Mouse (Mus musculus) spleen, adult 12 weeks (tissue): Measurements from ENCODE around the gene Pou6f1.
"Not testable (repeated sequence)": the region's sequence is repeated elsewhere in the genome, so short reads cannot be mapped to it uniquely, and the experiment has no call there.

Source experiments
- DNase-seq: peaks from one replicate; pipeline ENCODE4 v3.0.0; 2022; ENCODE audit warnings: low spot score

The Pou6f1 gene

DNA sequence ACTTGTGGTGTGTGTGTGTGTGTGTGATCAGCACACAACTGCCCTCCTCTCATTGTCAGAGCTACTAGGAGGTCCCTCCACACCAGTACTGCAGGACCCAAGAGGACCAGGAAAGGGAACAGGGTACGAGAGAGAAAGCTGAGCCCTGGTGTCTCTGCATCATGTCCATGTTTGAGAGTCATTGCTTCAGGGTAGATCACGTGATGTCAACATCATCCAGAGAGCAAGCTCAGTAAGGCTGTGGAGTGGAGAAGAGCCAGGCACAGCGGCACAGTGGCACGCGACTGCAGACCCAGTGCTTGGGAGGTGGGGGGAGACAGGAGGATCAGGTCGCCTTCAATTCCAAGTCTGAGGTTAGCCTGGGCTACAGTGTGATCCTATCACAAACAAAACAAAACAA is 23.4 kb downstream of the Pou6f1 start:
- DNase-seq, result no peak

- DNase-seq, result no peak
These were observed 24.4 kb downstream of the Pou6f1 start for GRCm38 (mm10) chr15:100575366-100575765.

- no peak for DNase-seq
These were observed 25.4 kb downstream of the Pou6f1 start for GRCm38 (mm10) chr15:100574378-100574777.

DNA sequence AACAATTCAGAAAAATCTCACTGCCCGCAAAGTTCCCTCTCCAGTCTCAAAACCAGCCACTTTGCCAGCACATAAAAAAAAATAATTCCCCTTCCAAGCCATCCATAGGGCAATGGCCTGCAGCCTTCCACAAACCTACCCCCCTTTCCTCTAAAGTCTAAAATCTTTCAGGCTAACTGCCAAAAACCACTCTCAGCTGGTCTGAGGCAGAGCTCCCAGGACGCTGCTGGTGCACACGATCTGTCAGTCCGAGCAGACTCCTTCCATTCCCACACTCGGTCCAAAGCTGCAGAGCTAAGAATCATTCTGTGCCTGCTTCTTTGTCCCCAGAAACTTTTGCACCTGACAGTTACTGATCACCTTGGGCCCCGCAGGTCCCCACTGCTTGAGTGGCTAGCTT is 25.8 kb downstream of the Pou6f1 start:
- DNase-seq, result no peak

- no peak for DNase-seq
These were observed 30.5 kb downstream of the Pou6f1 start for GRCm38 (mm10) chr15:100569239-100569638.

DNA sequence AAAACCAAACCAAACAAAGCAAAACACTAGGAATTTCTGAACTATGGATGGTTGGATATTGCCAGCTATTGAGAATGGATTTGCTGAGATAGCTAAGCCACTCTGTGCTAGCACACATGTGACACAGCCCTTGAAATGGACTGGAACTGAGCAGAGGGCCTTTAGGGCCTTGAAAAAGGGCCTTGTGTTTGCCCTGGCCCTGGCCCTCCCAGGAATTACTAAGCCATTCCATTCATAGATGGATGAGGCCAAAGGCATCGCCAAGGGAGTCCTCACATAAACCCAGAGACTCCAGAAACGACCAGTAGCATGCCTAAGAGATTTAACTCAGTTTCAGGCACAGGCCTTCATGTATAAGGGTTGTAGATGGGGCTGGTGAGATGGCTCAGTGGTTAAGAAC is 33.3 kb downstream of the Pou6f1 start:
- no peak for DNase-seq

GRCm38 (mm10) chr15:100557705-100558433 is 41.9 kb downstream of the Pou6f1 start:
- no peak for DNase-seq

GRCm38 (mm10) chr15:100556378-100556777 is 43.4 kb downstream of the Pou6f1 start:
- DNase-seq, result no peak

GRCm38 (mm10) chr15:100555965-100556364 is 43.8 kb downstream of the Pou6f1 start:
- DNase-seq, result no peak

DNA sequence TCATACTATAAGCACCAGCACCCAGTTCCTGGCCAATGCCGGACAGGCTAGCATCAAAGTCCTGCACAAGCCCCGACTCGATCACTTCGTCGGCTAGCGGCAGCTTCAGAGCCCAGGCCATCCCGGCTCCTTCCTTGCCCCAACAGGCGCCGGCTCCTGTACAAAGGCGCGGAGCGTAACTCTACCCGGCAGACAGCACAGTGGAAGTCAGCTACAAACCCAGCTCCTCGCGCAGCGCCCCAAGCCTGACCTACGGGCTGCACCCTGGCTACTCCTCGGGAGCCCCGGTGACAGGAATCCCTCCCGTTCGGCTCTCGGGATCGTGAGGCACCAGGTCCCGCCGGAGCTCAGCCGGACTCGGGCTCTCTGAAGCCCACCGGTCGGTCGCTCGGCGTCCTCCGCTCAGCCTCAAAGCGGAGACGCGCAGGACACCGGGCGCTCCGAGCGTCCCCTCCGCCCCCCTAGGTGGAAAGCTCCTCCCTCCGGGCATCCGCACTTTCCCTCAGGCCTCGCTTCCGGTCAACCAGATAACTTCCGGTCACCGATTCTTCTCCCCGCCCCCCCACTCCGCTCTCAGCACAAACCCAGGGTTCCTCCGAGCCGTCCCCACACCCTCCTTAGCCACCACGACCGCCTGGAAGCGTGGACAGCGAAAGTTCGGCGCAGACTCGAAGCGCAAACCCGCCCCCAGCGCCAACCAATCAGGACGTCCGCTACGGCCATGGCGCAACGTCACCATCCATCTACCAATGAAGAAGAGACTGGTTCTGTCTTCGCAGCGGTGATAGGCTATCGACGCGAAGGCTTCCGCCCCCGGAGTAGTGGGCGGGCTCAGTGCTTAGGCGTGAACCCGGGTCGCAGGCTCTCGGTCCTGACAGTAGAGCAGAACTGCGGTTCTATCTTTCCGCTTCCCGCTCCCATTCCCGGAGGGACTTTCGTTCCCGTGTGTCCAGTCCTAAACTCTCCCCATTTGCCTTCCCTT is 48.2 kb downstream of the Pou6f1 start, which contains the start of gene Tfcp2:
Gene Tfcp2 (minus strand): TSS at position 683 of the 982 bp plus-strand sequence.
- peak; percentile 93 for DNase-seq

DNA sequence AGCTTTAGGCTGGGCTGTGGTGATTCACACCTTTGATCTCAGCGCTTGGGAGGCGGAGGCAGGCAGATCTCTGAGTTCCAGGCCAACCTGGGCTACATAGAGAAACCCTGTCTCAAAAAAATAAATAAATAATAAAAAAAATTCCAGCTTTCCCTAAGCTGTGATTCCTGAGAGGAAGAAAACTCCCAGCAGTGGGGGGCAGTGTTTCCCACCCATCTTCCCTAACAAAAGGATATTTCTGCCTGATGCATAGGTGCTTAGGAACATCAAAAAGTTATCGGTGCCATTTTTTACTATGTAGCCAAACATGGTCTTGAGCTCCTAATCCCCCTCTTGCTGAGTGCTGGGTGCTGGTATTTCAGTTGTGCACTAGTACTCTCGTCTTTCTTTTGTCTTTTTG is 49.5 kb downstream of the Pou6f1 start:
- DNase-seq, result no peak

GRCm38 (mm10) chr15:100543651-100544030 is 56.1 kb downstream of the Pou6f1 start:
- not testable (repeated sequence) for DNase-seq

DNA sequence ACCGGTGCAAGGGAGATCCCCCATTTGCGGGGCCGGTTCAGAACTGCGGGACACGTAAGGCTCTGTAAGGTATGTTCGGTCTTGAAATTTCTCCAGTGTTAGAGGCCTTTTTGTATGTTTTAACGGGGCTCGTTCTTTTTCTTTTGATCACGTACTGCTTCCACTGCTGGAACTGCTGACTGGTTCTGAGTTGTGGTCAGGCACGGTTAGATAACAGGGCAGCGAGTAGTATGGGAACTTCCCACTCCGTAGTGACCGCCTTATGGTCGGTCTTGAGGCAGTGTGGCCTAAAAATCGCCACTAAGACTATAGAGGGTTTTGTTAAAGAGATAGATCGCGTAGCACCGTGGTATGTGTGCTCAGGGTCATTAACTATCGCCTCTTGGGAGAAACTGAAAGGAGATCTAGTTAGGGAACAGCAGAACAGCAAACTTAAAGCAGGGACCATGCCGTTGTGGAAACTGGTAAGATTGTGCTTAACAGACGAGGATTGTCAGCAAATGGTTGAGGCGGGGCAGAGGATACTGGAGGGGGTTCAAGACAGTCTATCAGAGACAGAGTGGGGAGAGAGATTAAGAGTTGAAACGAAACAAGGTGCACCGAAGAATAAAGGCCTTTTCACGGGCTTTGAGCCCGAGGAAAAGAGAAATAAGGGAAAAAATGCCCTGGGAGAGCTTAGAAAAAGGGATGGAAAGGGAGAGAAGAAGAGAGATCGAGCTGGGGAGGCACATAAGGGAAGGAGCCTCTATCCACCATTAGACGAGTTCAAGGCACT is 56.7 kb downstream of the Pou6f1 start:
- DNase-seq, result not testable (repeated sequence)

GRCm38 (mm10) chr15:100541426-100541825 is 58.4 kb downstream of the Pou6f1 start:
- DNase-seq, result no peak

GRCm38 (mm10) chr15:100541001-100541400 is 58.8 kb downstream of the Pou6f1 start:
- DNase-seq, result not testable (repeated sequence)

DNA sequence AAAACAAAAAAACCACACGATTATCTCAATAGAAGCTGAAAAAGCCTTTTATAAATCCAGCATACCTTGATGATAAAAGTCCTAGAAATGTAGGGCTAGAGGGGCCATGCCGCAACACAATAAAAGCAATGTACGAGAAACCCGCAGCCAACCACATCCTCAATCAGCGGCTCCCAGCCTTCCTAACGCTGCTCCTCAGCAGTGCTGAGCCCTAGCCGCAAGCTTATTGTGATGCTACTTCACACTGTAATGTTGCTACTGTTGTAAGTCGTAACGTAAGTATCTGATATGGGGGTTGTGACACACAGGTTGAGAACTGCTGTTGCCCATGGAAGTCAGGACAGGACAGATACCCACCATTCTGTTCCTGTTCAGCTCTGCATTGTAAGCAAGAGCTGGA is 60.4 kb downstream of the Pou6f1 start:
- DNase-seq, result no peak

GRCm38 (mm10) chr15:100537913-100538312 is 61.9 kb downstream of the Pou6f1 start:
- DNase-seq, result no peak

DNA sequence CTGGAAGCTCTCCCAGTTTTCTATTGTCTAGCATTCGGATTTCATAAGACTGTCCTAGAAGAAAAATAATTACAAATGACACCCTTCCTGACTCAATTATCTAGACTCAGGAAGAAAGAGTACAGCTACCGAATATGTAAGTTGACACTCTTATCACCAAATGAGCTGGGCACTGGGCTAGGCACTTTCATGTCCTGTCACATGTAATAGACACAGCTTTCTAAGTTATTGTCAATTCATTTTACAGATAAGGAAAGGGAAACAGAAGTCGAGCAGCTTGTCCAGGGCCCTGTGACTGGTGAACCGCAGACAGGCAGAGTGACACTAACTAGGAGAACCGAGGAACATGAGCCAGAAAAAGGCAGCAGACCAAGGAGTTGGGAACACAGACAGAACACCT is 71.9 kb downstream of the Pou6f1 start:
- no peak for DNase-seq

GRCm38 (mm10) chr15:100525405-100525804 is 74.4 kb downstream of the Pou6f1 start:
- DNase-seq, result no peak
